ENCODE assay signal across 9 mouse cellular contexts in genomic region chr10:60825955-60826354, GRCm38 (mm10). TPM values are rescaled to one million over a fixed set of nuclear protein-coding genes. Genes with fewer than 3 reads are reported as not detected.
DNase-seq lines count a peak whose midpoint lies in the region; ATAC-seq lines count a peak whose summit lies in the region.
"Had no signal": no experiment of that assay in that cellular context is flagged by ENCODE, and none has a peak within 500 bp of the region (broad histone marks: within the 10 kb centered on the region; RNA-seq: fewer than 3 reads in every experiment).

No protein-coding gene starts in this region.

- H3K9me3 ChIP-seq in kidney, embryonic 14.5 days (ENCODE audit: control insufficient read depth, low read length), result no peaks in the 10 kb centered on the region
- H3K9me3 ChIP-seq in embryonic facial prominence, embryonic 13.5 days, result no peaks in the 10 kb centered on the region
- no peaks in the 10 kb centered on the region for H3K9me3 ChIP-seq in hindbrain, embryonic 13.5 days
- no peaks in the 10 kb centered on the region for H3K9me3 ChIP-seq in midbrain, embryonic 16.5 days (replicated peaks; ENCODE audit: control insufficient read depth, low read length, poor library complexity, severe bottlenecking)
- H3K9me3 ChIP-seq in liver, embryonic 12.5 days (replicated peaks), result no peaks in the 10 kb centered on the region
- H3K9me3 ChIP-seq: liver, embryonic 13.5 days had no signal

- H3K27ac ChIP-seq in kidney, embryonic 14.5 days (ENCODE audit: low read depth, low read length), result no peak overlapping the region
- H3K27ac ChIP-seq in embryonic facial prominence, embryonic 13.5 days, result no peak overlapping the region
- no peak overlapping the region for H3K27ac ChIP-seq in hindbrain, embryonic 13.5 days
- H3K27ac ChIP-seq in midbrain, embryonic 16.5 days (ENCODE audit: low read length), result no peak overlapping the region
- no peak overlapping the region for H3K27ac ChIP-seq in liver, embryonic 12.5 days
- H3K27ac ChIP-seq: liver, embryonic 13.5 days had no signal

- peaks cover 22% of the 10 kb centered on the region for H3K27me3 ChIP-seq in kidney, embryonic 14.5 days (ENCODE audit: control insufficient read depth, insufficient read depth, low read length)
- H3K27me3 ChIP-seq in embryonic facial prominence, embryonic 13.5 days, result peaks cover 32% of the 10 kb centered on the region
- peaks cover 79% of the 10 kb centered on the region for H3K27me3 ChIP-seq in hindbrain, embryonic 13.5 days
- H3K27me3 ChIP-seq in midbrain, embryonic 16.5 days (ENCODE audit: control insufficient read depth, insufficient read depth, low read depth, low read length), result peaks cover 20% of the 10 kb centered on the region
- peaks cover 82% of the 10 kb centered on the region for H3K27me3 ChIP-seq in liver, embryonic 12.5 days (replicated peaks)

- ATAC-seq in kidney, embryonic 14.5 days (ENCODE audit: low FRiP score, low TSS enrichment), result no peak
- ATAC-seq in embryonic facial prominence, embryonic 13.5 days (ENCODE audit: insufficient number of reproducible peaks, insufficient read depth, low FRiP score, low TSS enrichment, low read depth), result no peak
- no peak for ATAC-seq in hindbrain, embryonic 13.5 days (ENCODE audit: low FRiP score)
- ATAC-seq in midbrain, embryonic 16.5 days, result no peak
- no peak for ATAC-seq in liver, embryonic 12.5 days
- no peak for ATAC-seq in inflammation-experienced regulatory T-cells, adult 6 months

- DNase-seq in kidney, postnatal 25 days, result no peak
- DNase-seq in right cerebral cortex, adult 18-20 months, result no peak
- DNase-seq: liver, embryonic 13.5 days had no signal

- H3K4me3 ChIP-seq in kidney, embryonic 14.5 days (ENCODE audit: low read length), result peak overlapping the region; percentile 36; the same call in 1 of the 2 replicates
- H3K4me3 ChIP-seq in embryonic facial prominence, embryonic 13.5 days, result peak overlapping the region; percentile 45
- H3K4me3 ChIP-seq in hindbrain, embryonic 13.5 days, result peak overlapping the region; percentile 42
- peak overlapping the region; percentile 49 for H3K4me3 ChIP-seq in midbrain, embryonic 16.5 days (ENCODE audit: low read depth, low read length)
- no peak overlapping the region for H3K4me3 ChIP-seq in liver, embryonic 12.5 days

- peak overlapping the region; percentile 37; the same call in 1 of the 2 replicates for H3K9ac ChIP-seq in kidney, embryonic 14.5 days (ENCODE audit: low read depth, low read length)
- H3K9ac ChIP-seq in embryonic facial prominence, embryonic 13.5 days, result no peak overlapping the region
- 0 out of 2 replicates have a peak overlapping the region, but pooled peaks have one; percentile 62 for H3K9ac ChIP-seq in hindbrain, embryonic 13.5 days
- no peak overlapping the region for H3K9ac ChIP-seq in midbrain, embryonic 16.5 days (ENCODE audit: low read depth, low read length)
- no peak overlapping the region for H3K9ac ChIP-seq in liver, embryonic 12.5 days
- H3K9ac ChIP-seq: liver, embryonic 13.5 days had no signal

- H3K4me2 ChIP-seq in kidney, embryonic 14.5 days (replicated peaks; ENCODE audit: low read depth, low read length), result peak overlapping the region; percentile 81
- peak overlapping the region; percentile 94 for H3K4me2 ChIP-seq in embryonic facial prominence, embryonic 13.5 days
- H3K4me2 ChIP-seq in hindbrain, embryonic 13.5 days, result peak overlapping the region; percentile 77
- H3K4me2 ChIP-seq in midbrain, embryonic 16.5 days (ENCODE audit: low read length), result peak overlapping the region; percentile 92
- H3K4me2 ChIP-seq in liver, embryonic 12.5 days, result no peak overlapping the region

- peaks cover 76% of the 10 kb centered on the region for H3K4me1 ChIP-seq in kidney, embryonic 14.5 days (ENCODE audit: control insufficient read depth, insufficient read depth, low read length)
- peaks cover 96% of the 10 kb centered on the region for H3K4me1 ChIP-seq in embryonic facial prominence, embryonic 13.5 days
- H3K4me1 ChIP-seq in hindbrain, embryonic 13.5 days (replicated peaks), result peaks cover 57% of the 10 kb centered on the region
- H3K4me1 ChIP-seq in midbrain, embryonic 16.5 days (ENCODE audit: control insufficient read depth, insufficient read depth, low read length), result peaks cover 33% of the 10 kb centered on the region
- H3K4me1 ChIP-seq in liver, embryonic 12.5 days, result peaks cover 16% of the 10 kb centered on the region; the same call in 1 of the 2 replicates

- 28% methylated on average over 6 of the region's 6 CpGs for WGBS in kidney, embryonic 14.5 days
- WGBS in embryonic facial prominence, embryonic 13.5 days, result 50% methylated on average over 6 of the region's 6 CpGs
- 64% methylated on average over 6 of the region's 6 CpGs for WGBS in hindbrain, embryonic 13.5 days
- 61% methylated on average over 6 of the region's 6 CpGs for WGBS in midbrain, embryonic 16.5 days
- WGBS in liver, embryonic 12.5 days (ENCODE audit: insufficient replicate concordance), result 49% methylated on average over 6 of the region's 6 CpGs

- no peaks in the 10 kb centered on the region for H3K36me3 ChIP-seq in kidney, embryonic 14.5 days (ENCODE audit: control insufficient read depth, insufficient read depth, low read length)
- H3K36me3 ChIP-seq in embryonic facial prominence, embryonic 13.5 days, result no peaks in the 10 kb centered on the region
- H3K36me3 ChIP-seq in hindbrain, embryonic 13.5 days, result no peaks in the 10 kb centered on the region
- no peaks in the 10 kb centered on the region for H3K36me3 ChIP-seq in midbrain, embryonic 16.5 days (ENCODE audit: control insufficient read depth, insufficient read depth, low read length)
- no peaks in the 10 kb centered on the region for H3K36me3 ChIP-seq in liver, embryonic 12.5 days
- H3K36me3 ChIP-seq: liver, embryonic 13.5 days had no signal

RNA-seq across cellular contexts. Expression of gene Unc5b, which starts 5.4 kb away (rescaled TPM):
- 7.9 and 10.1 TPM in 2 replicates for polyA plus RNA-seq in kidney, embryonic 14.5 days (2014; fragmentation: Nextera tagmentation; extraction: Ambion mirVana)
- polyA plus RNA-seq in embryonic facial prominence, embryonic 13.5 days (2015; fragmentation: Nextera tagmentation; extraction: Ambion mirVana), result 6.0 and 6.1 TPM in 2 replicates
- 2.5 and 3.3 TPM in 2 replicates for polyA plus RNA-seq in hindbrain, embryonic 13.5 days (2015; fragmentation: Nextera tagmentation; extraction: Ambion mirVana)
- polyA plus RNA-seq in midbrain, embryonic 16.5 days (2015; fragmentation: Nextera tagmentation; extraction: Ambion mirVana), result 2.0 and 2.4 TPM in 2 replicates
- polyA plus RNA-seq in liver, embryonic 12.5 days (2016; fragmentation: Nextera tagmentation; extraction: Ambion mirVana), result 1.3 and 1.4 TPM in 2 replicates
- under 1 TPM in 1 of 3 experiments, not detected in 2; 0.10 TPM for polyA plus RNA-seq in inflammation-experienced regulatory T-cells, adult 6 months (2017; shearing (Covaris generic))

Comparison
In these comparisons a context has a peak if more than half of its experiments do, and no peak if none do; other contexts are left out.
1. H3K9ac ChIP-seq: peak in kidney, embryonic 14.5 days (single experiment) and hindbrain, embryonic 13.5 days (single experiment); none in embryonic facial prominence, embryonic 13.5 days (single experiment), midbrain, embryonic 16.5 days (single experiment) and liver, embryonic 12.5 days (single experiment).